Mouse (Mus musculus): Measurements from ENCODE around the gene Zdhhc24.
A peak's percentile ranks its signal among the peaks of the same experiment; 100 is the strongest.

DNA sequence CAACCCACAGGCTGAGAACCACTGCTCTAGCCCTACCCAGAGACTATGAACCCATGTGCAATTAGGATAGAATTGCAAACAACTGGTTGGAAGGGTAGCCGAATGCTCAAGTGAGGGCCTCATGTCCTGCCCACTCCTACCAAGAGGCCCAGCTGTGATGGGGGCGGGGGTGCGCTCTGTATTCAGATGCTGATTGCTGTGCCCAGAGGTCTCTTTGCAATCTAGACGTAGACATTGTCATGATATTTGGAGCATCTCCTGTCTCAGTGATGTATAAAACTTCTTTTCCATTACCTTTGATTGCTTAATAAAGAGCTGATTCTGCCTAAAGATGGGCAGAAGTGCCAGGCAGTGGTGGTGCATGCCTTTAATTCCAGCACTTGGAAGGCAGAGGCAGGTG is 28.7 kb upstream of the Zdhhc24 start:
- TF ChIP-seq CTCF (conservative IDR thresholded peaks at IDR 0.05; ENCODE audit: low read length): no peak
- peak; percentile 71 for TF ChIP-seq NANOG (IDR thresholded peaks at IDR 0.05; ENCODE audit: borderline replicate concordance, low read length)
